Mouse (Mus musculus) intestine, embryonic 14.5 days (tissue): ENCODE data around the gene Ring1. TPM values are rescaled to one million over a fixed set of nuclear protein-coding genes. Genes with fewer than 3 reads are reported as not detected.

Experiments used
- ATAC-seq: fragments of 200-750 bp; cut with Nextera tagmentation; replicated peaks from 2 replicates; pipeline ENCODE4 v1.8.0; 2017; ENCODE audit warnings: low read depth, moderate number of reproducible peaks, moderate TSS enrichment, moderate library complexity; ENCODE audit not compliant: low FRiP score, low TSS enrichment
- DNase-seq: peaks from one replicate; pipeline ENCODE4 v3.0.0-alpha.2; 2018; ENCODE audit warnings: low spot score
- H3K27ac ChIP-seq: fragments of 300-500 bp; sonication (generic); 2 replicates; pipeline ENCODE4 v1.5.1; 2014; ENCODE audit warnings: low read depth, mild to moderate bottlenecking, control low read depth
- H3K27me3 ChIP-seq: fragments of 300-500 bp; sonication (generic); replicated peaks from 2 replicates; pipeline ENCODE4 v1.6.1; 2014; ENCODE audit warnings: low read length, control low read depth; ENCODE audit not compliant: control insufficient read depth, insufficient read depth
- H3K36me3 ChIP-seq: fragments of 300-500 bp; sonication (generic); 2 replicates; pipeline ENCODE4 v1.6.1; 2014; ENCODE audit warnings: low read length, control low read depth; ENCODE audit not compliant: control insufficient read depth, insufficient read depth
- H3K4me1 ChIP-seq: fragments of 300-500 bp; sonication (generic); replicated peaks from 2 replicates; pipeline ENCODE4 v1.6.1; 2014; ENCODE audit warnings: low read length, control low read depth, mixed read lengths; ENCODE audit not compliant: control insufficient read depth, insufficient read depth
- H3K4me2 ChIP-seq: fragments of 300-500 bp; sonication (generic); 2 replicates; pipeline ENCODE4 v1.6.1; 2014; ENCODE audit warnings: low read length
- H3K4me3 ChIP-seq: fragments of 300-500 bp; sonication (generic); 2 replicates; pipeline ENCODE4 v1.5.1; 2014; ENCODE audit warnings: low read depth, low read length, control low read depth, mixed read lengths
- H3K9ac ChIP-seq: fragments of 300-500 bp; sonication (generic); 2 replicates; pipeline ENCODE4 v1.6.1; 2014; ENCODE audit warnings: mild to moderate bottlenecking, low read length
- H3K9me3 ChIP-seq: fragments of 300-500 bp; sonication (generic); 2 replicates; pipeline ENCODE4 v1.6.1; 2016; ENCODE audit warnings: low read length, control low read depth; ENCODE audit not compliant: control insufficient read depth
- WGBS: fragments of 180-500 bp; shearing (Covaris S2); extraction: QIAGEN DNeasy Blood & Tissue Kit; methylation state at CpG from one replicate; pipeline ENCODE4 v1.1.7; 2014; 5-methylcytosine and 5-hydroxymethylcytosine counted together
- microRNA counts: library from miRNA; unstranded; fragments of <30 nt; microRNA quantifications from one replicate; lab custom pipeline; 2016
- microRNA-seq: library from miRNA; unstranded; fragments of <30 nt; microRNA quantifications from one replicate; pipeline ENCODE4, GENCODE M21; 2016
- polyA plus RNA-seq: library from polyadenylated mRNA; unstranded; fragments of >200 nt; fragmentation: Nextera tagmentation; extraction: Ambion mirVana; gene quantifications from 2 replicates; pipeline ENCODE4 v1.2.1, GENCODE M21; 2014

Gene Ring1
- polyA plus RNA-seq, 1 experiment from 2014 or later: 5.9 TPM

GRCm38 (mm10) chr17:33977861-33978557 is 46.5 kb downstream of the Ring1 start:
- peaks cover 35% of the 10 kb centered on the region for H3K27me3 ChIP-seq
- peak overlapping the region; percentile 57 for H3K4me2 ChIP-seq
- ATAC-seq: no peak
- no peaks in the 10 kb centered on the region for H3K9me3 ChIP-seq
- H3K4me1 ChIP-seq: 0 out of 2 replicates have a peak, but pooled peaks cover 3% of the 10 kb centered on the region
- peak overlapping the region; percentile 10; the same call in 1 of the 2 replicates for H3K9ac ChIP-seq
- peak overlapping the region; percentile 33 for H3K4me3 ChIP-seq
- peak; percentile 55 for DNase-seq
- no peak overlapping the region for H3K27ac ChIP-seq
- 2% methylated on average over 57 of the region's 57 CpGs for WGBS
- H3K36me3 ChIP-seq: no peaks in the 10 kb centered on the region

DNA sequence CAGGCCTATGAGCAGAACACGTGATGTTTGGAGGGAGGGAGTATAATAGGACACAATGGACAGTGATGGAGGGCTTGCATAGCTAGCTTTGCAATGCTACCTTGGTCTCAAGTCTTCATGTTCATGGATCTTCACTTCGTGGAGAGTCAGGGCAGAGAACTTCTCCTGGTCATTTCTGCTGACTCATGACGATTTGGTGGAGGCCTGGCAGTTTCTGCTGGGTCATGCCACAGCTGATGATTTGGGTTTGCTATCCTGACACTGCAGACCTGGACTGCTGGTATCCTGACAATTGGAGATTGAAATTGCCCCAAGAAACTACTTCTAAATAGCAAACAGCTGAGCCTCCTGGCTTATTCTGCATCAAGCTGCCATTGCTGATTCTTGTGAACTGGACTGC is 50.9 kb downstream of the Ring1 start:
- Histone ChIP-seq H3K27ac (no peak overlapping the region), H3K27me3 (peaks cover 17% of the 10 kb centered on the region), H3K36me3 (no peaks in the 10 kb centered on the region), H3K4me3 (no peak overlapping the region), H3K9ac (no peak overlapping the region), H3K4me1 (no peaks in the 10 kb centered on the region), H3K4me2 (no peak overlapping the region), H3K9me3 (no peaks in the 10 kb centered on the region)
- 60% methylated on average over 3 of the region's 3 CpGs for WGBS
- DNase-seq: no peak
- no peak for ATAC-seq

DNA sequence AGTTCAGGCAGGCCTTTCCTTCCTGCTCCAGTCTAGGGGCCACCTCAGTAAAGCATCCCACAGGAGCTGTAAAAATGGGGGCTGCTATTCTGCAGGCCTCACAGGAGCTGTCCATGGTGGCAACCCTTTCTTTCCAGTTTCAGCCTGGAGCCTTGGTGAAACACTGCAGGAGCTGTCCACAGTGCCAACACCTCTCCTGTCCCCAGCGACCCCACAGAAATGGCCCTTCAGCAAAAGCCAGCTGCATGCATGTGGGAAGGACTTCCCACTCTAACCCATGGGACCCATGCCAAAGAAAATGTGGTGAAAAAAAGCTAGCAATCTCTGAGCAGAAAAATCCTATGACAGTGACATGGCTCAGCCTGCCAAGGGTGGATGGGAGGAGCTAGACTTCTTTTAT is 51.8 kb downstream of the Ring1 start:
- H3K9me3 ChIP-seq: no peaks in the 10 kb centered on the region
- H3K4me3 ChIP-seq: no peak overlapping the region
- H3K27me3 ChIP-seq: peaks cover 8% of the 10 kb centered on the region
- DNase-seq (peak; percentile 79), ATAC-seq (no peak)
- no peak overlapping the region for H3K4me2 ChIP-seq
- no peak overlapping the region for H3K9ac ChIP-seq
- no peak overlapping the region for H3K27ac ChIP-seq
- 0% methylated on average over 1 of the region's 1 CpGs for WGBS
- H3K36me3 ChIP-seq: no peaks in the 10 kb centered on the region
- no peaks in the 10 kb centered on the region for H3K4me1 ChIP-seq

MicroRNAs encoded within 50 kb of the gene (microRNA counts, 519-probe panel; counts per million panel counts)
- not detected for microRNA mmu-miR-219 (lab: Ali Mortazavi, UCI)

Small RNA genes within 50 kb of the gene (microRNA-seq; reads per million reads assigned to microRNA genes)
- gene Mir219a-1 (0.34 reads per million), gene Mir219c (not detected)

Other genes with a start within 250 kb of the Ring1 start
- 18.0 and 22.0 TPM in 2 replicates for gene Angptl4, start 242.8 kb downstream of the Ring1 start, polyA plus RNA-seq
- gene Kank3, start 214.2 kb downstream of the Ring1 start, polyA plus RNA-seq: 28.0 and 28.8 TPM in 2 replicates
- 1,343 and 1,538 TPM in 2 replicates for gene Rps28, start 200.1 kb downstream of the Ring1 start, polyA plus RNA-seq
- 589 and 606 TPM in 2 replicates for gene Ndufa7, start 200.1 kb downstream of the Ring1 start, polyA plus RNA-seq
- gene Cd320, start 181.6 kb downstream of the Ring1 start, polyA plus RNA-seq: 77.8 and 86.7 TPM in 2 replicates
- gene Gm7029, start 150.8 kb downstream of the Ring1 start, polyA plus RNA-seq: not detected in 2 replicates
- 6.7 and 9.4 TPM in 2 replicates for gene Kifc1, start 134.0 kb downstream of the Ring1 start, polyA plus RNA-seq
- 0.23 TPM in 2 replicates for gene Platr17, start 119.5 kb downstream of the Ring1 start, polyA plus RNA-seq
- 41.8 and 42.7 TPM in 2 replicates for gene Daxx, start 115.3 kb downstream of the Ring1 start, polyA plus RNA-seq
- 32.3 and 32.5 TPM in 2 replicates for gene Tapbp, start 108.8 kb downstream of the Ring1 start, polyA plus RNA-seq
- 9.4 and 9.8 TPM in 2 replicates for gene Zbtb22, start 108.8 kb downstream of the Ring1 start, polyA plus RNA-seq
- gene Rgl2, start 95.1 kb downstream of the Ring1 start, polyA plus RNA-seq: 31.3 and 34.5 TPM in 2 replicates
- gene Pfdn6, start 84.3 kb downstream of the Ring1 start, polyA plus RNA-seq: 163 and 175 TPM in 2 replicates
- gene Wdr46, start 84.0 kb downstream of the Ring1 start, polyA plus RNA-seq: 28.6 and 31.8 TPM in 2 replicates
- 3.7 and 4.9 TPM in 2 replicates for gene B3galt4, start 73.2 kb downstream of the Ring1 start, polyA plus RNA-seq
- gene Vps52, start 68.9 kb downstream of the Ring1 start, polyA plus RNA-seq: 32.4 and 35.3 TPM in 2 replicates
- gene Rps18, start 68.7 kb downstream of the Ring1 start, polyA plus RNA-seq: 2,375 and 2,437 TPM in 2 replicates
- 105 and 137 TPM in 2 replicates for gene H2-K1, start 24.3 kb downstream of the Ring1 start, polyA plus RNA-seq
- 49.7 and 53.6 TPM in 2 replicates for gene H2-Ke6, start 3.4 kb upstream of the Ring1 start, polyA plus RNA-seq
- gene Slc39a7, start 7.0 kb upstream of the Ring1 start, polyA plus RNA-seq: 86.4 and 89.5 TPM in 2 replicates
- 21.5 and 28.5 TPM in 2 replicates for gene Rxrb, start 7.1 kb upstream of the Ring1 start, polyA plus RNA-seq
- gene Col11a2, start 14.8 kb upstream of the Ring1 start, polyA plus RNA-seq: 0.44 and 0.66 TPM in 2 replicates
- gene H2-Oa, start 67.7 kb upstream of the Ring1 start, polyA plus RNA-seq: 0.75 and 1.1 TPM in 2 replicates
- gene H2-DMa, start 94.9 kb upstream of the Ring1 start, polyA plus RNA-seq: 11.0 and 13.5 TPM in 2 replicates
- 124 and 144 TPM in 2 replicates for gene Brd2, start 98.0 kb upstream of the Ring1 start, polyA plus RNA-seq
- gene H2-DMb2, start 118.6 kb upstream of the Ring1 start, polyA plus RNA-seq: 0.15 and 0.42 TPM in 2 replicates
- 1.7 and 1.8 TPM in 2 replicates for gene H2-DMb1, start 128.4 kb upstream of the Ring1 start, polyA plus RNA-seq
- 4.2 and 4.9 TPM in 2 replicates for gene Tap1, start 162.9 kb upstream of the Ring1 start, polyA plus RNA-seq
- 4.6 and 4.7 TPM in 2 replicates for gene Psmb9, start 163.1 kb upstream of the Ring1 start, polyA plus RNA-seq
- gene Psmb8, start 173.0 kb upstream of the Ring1 start, polyA plus RNA-seq: 13.7 and 14.0 TPM in 2 replicates
- gene Tap2, start 178.8 kb upstream of the Ring1 start, polyA plus RNA-seq: 2.2 and 2.5 TPM in 2 replicates
- gene H2-Ob, start 214.2 kb upstream of the Ring1 start, polyA plus RNA-seq: 0.11 TPM in 1 of 2 replicates, not detected in the other
- 12.2 and 12.9 TPM in 2 replicates for gene H2-Ab1, start 233.0 kb upstream of the Ring1 start, polyA plus RNA-seq